9 mouse cellular contexts compared by ENCODE assay signal in the genomic region with DNA sequence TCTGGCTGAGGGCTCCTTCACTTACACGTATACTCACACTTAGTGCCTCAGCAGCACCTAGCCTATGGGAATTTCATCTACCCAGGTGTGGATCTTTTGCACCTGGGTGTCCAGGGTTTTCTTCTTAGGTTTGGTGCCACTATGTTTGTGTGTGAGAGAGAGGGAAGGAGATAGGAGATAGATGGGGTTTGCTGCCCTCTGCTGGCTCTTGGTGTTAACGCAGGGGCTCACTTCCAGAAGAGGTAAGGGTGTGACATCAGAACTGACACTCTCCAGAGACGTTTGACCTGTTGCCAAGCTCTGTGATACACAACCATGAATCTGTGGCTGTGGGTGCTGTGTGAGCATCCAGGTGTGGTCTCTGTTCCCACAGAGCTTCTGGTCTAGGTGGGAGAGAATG.
A peak's percentile ranks its signal among the peaks of the same experiment; 100 is the strongest.
DNase-seq lines count a peak whose midpoint lies in the region; ATAC-seq and TF ChIP-seq lines count a peak whose summit lies in the region.
"Had no signal": no experiment of that assay in that cellular context is flagged by ENCODE, and none has a peak within 500 bp of the region (broad histone marks: within the 10 kb centered on the region; RNA-seq: fewer than 3 reads in every experiment).

No protein-coding gene starts in this region.

- ATAC-seq in forebrain, embryonic 11.5 days (replicated peaks; ENCODE audit: low FRiP score) = peak; percentile 53
- peak; percentile 48 for ATAC-seq in hindbrain, embryonic 16.5 days

- no peak overlapping the region for H3K4me3 ChIP-seq in layer of hippocampus, adult 2 months
- no peak overlapping the region for H3K4me3 ChIP-seq in forebrain, embryonic 11.5 days (ENCODE audit: low read depth, low read length)
- H3K4me3 ChIP-seq in hindbrain, embryonic 16.5 days (ENCODE audit: low read length) = no peak overlapping the region
- no peak overlapping the region for H3K4me3 ChIP-seq in midbrain, embryonic 10.5 days
- H3K4me3 ChIP-seq: lung, embryonic 15.5 days had no signal

- TF ChIP-seq CTCF in layer of hippocampus, adult 2 months (conservative IDR thresholded peaks at IDR 0.05) = peak; percentile 92

- H3K4me1 ChIP-seq in forebrain, embryonic 11.5 days (replicated peaks; ENCODE audit: control insufficient read depth, insufficient read depth, low read length) = no peaks in the 10 kb centered on the region
- peaks cover 6% of the 10 kb centered on the region for H3K4me1 ChIP-seq in hindbrain, embryonic 16.5 days (ENCODE audit: control insufficient read depth, insufficient read depth, low read depth, low read length)
- peaks cover 5% of the 10 kb centered on the region; the same call in 1 of the 2 replicates for H3K4me1 ChIP-seq in midbrain, embryonic 10.5 days
- H3K4me1 ChIP-seq: lung, embryonic 15.5 days had no signal

- no peaks in the 10 kb centered on the region for H3K9me3 ChIP-seq in forebrain, embryonic 11.5 days (ENCODE audit: control insufficient read depth, low read length)
- no peaks in the 10 kb centered on the region for H3K9me3 ChIP-seq in hindbrain, embryonic 16.5 days (ENCODE audit: control insufficient read depth, low read length)
- no peaks in the 10 kb centered on the region for H3K9me3 ChIP-seq in midbrain, embryonic 10.5 days (replicated peaks)
- H3K9me3 ChIP-seq: lung, embryonic 15.5 days had no signal

- no peaks in the 10 kb centered on the region for H3K36me3 ChIP-seq in forebrain, embryonic 11.5 days (ENCODE audit: control insufficient read depth, insufficient read depth, low read length)
- H3K36me3 ChIP-seq in hindbrain, embryonic 16.5 days (ENCODE audit: control insufficient read depth, insufficient read depth, low read length) = peaks cover 26% of the 10 kb centered on the region
- H3K36me3 ChIP-seq in midbrain, embryonic 10.5 days = peaks cover 12% of the 10 kb centered on the region
- H3K36me3 ChIP-seq: lung, embryonic 15.5 days had no signal

- peak in 1 of 2 experiments; percentile 77 for DNase-seq in layer of hippocampus, adult 2 months (ENCODE audit: low spot score in 2 of 2)
- DNase-seq in layer of hippocampus, adult 9-11 months = no peak
- DNase-seq in c-Kit-positive CD71-positive TER-119-positive erythroid progenitor cells, embryonic 14.5 days (ENCODE audit: low spot score) = peak; percentile 50
- DNase-seq in forebrain, embryonic 11.5 days (ENCODE audit: low spot score) = peak; percentile 84
- peak; percentile 55 to 63 for DNase-seq in left cerebral cortex, postnatal 10 days (ENCODE audit: extremely low spot score in 1 of 2, low spot score in 2 of 2)
- DNase-seq in midbrain, embryonic 10.5 days (ENCODE audit: low spot score) = peak; percentile 74
- DNase-seq in right cerebral cortex, postnatal 4 days = peak; percentile 75

- 19% methylated on average over 3 of the region's 3 CpGs for WGBS in forebrain, embryonic 11.5 days
- 17% methylated on average over 3 of the region's 3 CpGs for WGBS in hindbrain, embryonic 16.5 days
- WGBS in midbrain, embryonic 10.5 days = 17% methylated on average over 3 of the region's 3 CpGs

- intact Hi-C loops in left cerebral cortex, postnatal 10 days (cut with DNase I) = loop anchor here (2.0 to 10.0 kb wide), 2 partner anchors 55 to 207 kb away; no protein-coding TSS in a partner anchor

- no peak overlapping the region for H3K4me2 ChIP-seq in forebrain, embryonic 11.5 days (ENCODE audit: low read depth, low read length, severe bottlenecking)
- H3K4me2 ChIP-seq in hindbrain, embryonic 16.5 days (ENCODE audit: low read length) = no peak overlapping the region
- H3K4me2 ChIP-seq: lung, embryonic 15.5 days had no signal

- no peak overlapping the region for H3K9ac ChIP-seq in forebrain, embryonic 11.5 days (ENCODE audit: low read length)
- no peak overlapping the region for H3K9ac ChIP-seq in hindbrain, embryonic 16.5 days (ENCODE audit: low read depth, low read length)
- H3K9ac ChIP-seq: lung, embryonic 15.5 days had no signal

- no peaks in the 10 kb centered on the region for H3K27me3 ChIP-seq in forebrain, embryonic 11.5 days (ENCODE audit: control insufficient read depth, insufficient read depth, low read length)
- H3K27me3 ChIP-seq in hindbrain, embryonic 16.5 days (replicated peaks; ENCODE audit: control insufficient read depth, insufficient read depth, low read length) = no peaks in the 10 kb centered on the region
- H3K27me3 ChIP-seq in midbrain, embryonic 10.5 days (ENCODE audit: low read depth, poor library complexity, severe bottlenecking) = 0 out of 2 replicates have a peak, but pooled peaks cover 4% of the 10 kb centered on the region
- H3K27me3 ChIP-seq: lung, embryonic 15.5 days had no signal

- H3K27ac ChIP-seq in layer of hippocampus, adult 2 months = peak overlapping the region; percentile 73
- H3K27ac ChIP-seq in forebrain, embryonic 11.5 days (ENCODE audit: low read depth, low read length) = no peak overlapping the region
- H3K27ac ChIP-seq in hindbrain, embryonic 16.5 days (ENCODE audit: low read depth, low read length) = no peak overlapping the region
- H3K27ac ChIP-seq in midbrain, embryonic 10.5 days (replicated peaks) = no peak overlapping the region
- H3K27ac ChIP-seq: lung, embryonic 15.5 days had no signal
